Mouse (Mus musculus) small intestine, adult 2 months (tissue): ENCODE data around the gene Pik3c2g. TPM values are rescaled to one million over a fixed set of nuclear protein-coding genes. Genes with fewer than 3 reads are reported as not detected.
A peak's percentile ranks its signal among the peaks of the same experiment; 100 is the strongest.

Source experiments
- H3K27ac ChIP-seq: fragments of 200-500 bp; 2 replicates; pipeline ENCODE4 v1.5.1; 2012; ENCODE audit warnings: low read depth, low read length, control low read depth, inconsistent platforms; ENCODE audit not compliant: insufficient read depth
- H3K27me3 ChIP-seq: fragments of 200-500 bp; 2 replicates; pipeline ENCODE4 v1.6.1; 2012; ENCODE audit warnings: mild to moderate bottlenecking, moderate library complexity, low read length, inconsistent platforms; ENCODE audit not compliant: control insufficient read depth, insufficient read depth
- H3K36me3 ChIP-seq: fragments of 200-500 bp; 2 replicates; pipeline ENCODE4 v1.6.1; 2012; ENCODE audit warnings: mild to moderate bottlenecking, low read length, control low read depth, inconsistent platforms; ENCODE audit not compliant: control insufficient read depth, insufficient read depth
- H3K4me1 ChIP-seq: fragments of 200-500 bp; 2 replicates; pipeline ENCODE4 v1.6.1; 2012; ENCODE audit warnings: low read length, inconsistent platforms, mixed read lengths; ENCODE audit not compliant: control insufficient read depth, insufficient read depth, insufficient read length
- H3K4me3 ChIP-seq: fragments of 200-500 bp; 2 replicates; pipeline ENCODE4 v1.5.1; 2012; ENCODE audit warnings: low read depth, mild to moderate bottlenecking, control low read depth, inconsistent platforms, low read length, moderate library complexity
- CTCF ChIP-seq: fragments of 200-500 bp; IDR thresholded peaks from 2 replicates; pipeline ENCODE4 v1.5.1; 2012; ENCODE audit warnings: low read depth, mild to moderate bottlenecking, control low read depth, inconsistent platforms, low read length, moderate library complexity, mixed read lengths; ENCODE audit not compliant: insufficient replicate concordance, insufficient read length; ENCODE audit errors: extremely low read depth
- POLR2A ChIP-seq: fragments of 200-500 bp; IDR thresholded peaks from 2 replicates; pipeline ENCODE4 v1.6.1; 2012; ENCODE audit warnings: low read depth, mild to moderate bottlenecking, control low read depth, inconsistent platforms, low read length, moderate library complexity
- WGBS: fragments of 180-500 bp; shearing (Covaris S2); methylation state at CpG from one replicate; pipeline ENCODE4 v1.1.7; 2018; 5-methylcytosine and 5-hydroxymethylcytosine counted together
- polyA plus RNA-seq: library from polyadenylated mRNA; depleted of rRNA; stranded (reverse); fragments of >200 nt; gene quantifications from 2 replicates; pipeline ENCODE4 v1.2.3, GENCODE M21; 2012

The Pik3c2g gene
- polyA plus RNA-seq, 1 experiment, result 0.15 TPM

DNA sequence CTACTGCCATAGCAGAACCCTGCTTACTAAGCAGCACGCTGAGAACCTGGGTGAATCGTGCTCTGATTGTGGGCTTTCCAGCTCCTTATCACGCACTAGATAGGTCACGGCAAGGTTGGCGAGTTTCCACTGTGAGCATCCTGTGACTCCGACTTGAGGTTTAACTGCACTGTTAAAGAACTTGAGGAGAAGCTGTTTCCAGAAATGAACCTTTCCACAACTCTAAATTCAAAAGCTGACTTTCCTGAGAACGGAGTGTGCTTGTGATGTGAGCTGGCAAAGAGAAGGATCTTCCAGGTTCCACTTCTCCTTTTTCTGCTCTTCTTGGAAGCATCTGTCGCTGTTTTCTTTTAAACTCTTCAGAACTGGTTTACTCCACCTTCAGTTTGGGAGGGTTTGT is 170.9 kb downstream of the Pik3c2g start:
- TF ChIP-seq POLR2A, result no peak
- TF ChIP-seq CTCF, result no peak

DNA sequence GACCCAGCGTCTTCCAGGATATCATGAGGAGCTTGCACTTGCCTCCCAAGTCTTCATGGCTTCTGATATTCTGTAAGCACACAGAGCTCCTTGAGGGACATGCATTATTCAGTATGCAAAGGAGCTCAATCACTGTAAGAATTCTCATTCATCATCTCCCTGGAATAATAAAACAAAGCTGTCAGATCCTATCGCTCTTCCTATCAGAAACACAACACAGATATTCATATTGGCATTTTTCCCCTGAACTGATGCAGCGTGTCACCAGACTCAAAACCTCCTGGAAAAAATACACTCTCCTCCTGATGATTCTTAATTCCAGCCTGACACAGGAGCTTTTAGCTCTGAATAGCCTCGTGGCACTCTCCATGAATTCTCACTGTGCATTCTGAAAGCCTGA is 174.0 kb downstream of the Pik3c2g start:
- Histone ChIP-seq H3K4me1 (no peaks in the 10 kb centered on the region), H3K27me3 (no peaks in the 10 kb centered on the region), H3K4me3 (no peak overlapping the region), H3K36me3 (no peaks in the 10 kb centered on the region), H3K27ac (no peak overlapping the region)
- 72% methylated on average over 4 of the region's 4 CpGs for WGBS
- TF ChIP-seq CTCF (no peak), POLR2A (no peak)

More for the DNA sequence above, 170.9 kb downstream of the Pik3c2g start:
- H3K27me3 ChIP-seq, result no peaks in the 10 kb centered on the region
- H3K4me3 ChIP-seq, result no peak overlapping the region
- no peaks in the 10 kb centered on the region for H3K36me3 ChIP-seq
- no peak overlapping the region for H3K27ac ChIP-seq
- WGBS, result 69% methylated on average over 8 of the region's 8 CpGs
- no peaks in the 10 kb centered on the region for H3K4me1 ChIP-seq

GRCm38 (mm10) chr6:139764398-139764797 is 177.4 kb downstream of the Pik3c2g start:
- Histone ChIP-seq H3K27ac (no peak overlapping the region), H3K4me3 (no peak overlapping the region), H3K4me1 (no peaks in the 10 kb centered on the region), H3K27me3 (no peaks in the 10 kb centered on the region), H3K36me3 (no peaks in the 10 kb centered on the region)
- 89% methylated on average over 3 of the region's 3 CpGs for WGBS
- TF ChIP-seq POLR2A, result no peak
- no peak for TF ChIP-seq CTCF

DNA sequence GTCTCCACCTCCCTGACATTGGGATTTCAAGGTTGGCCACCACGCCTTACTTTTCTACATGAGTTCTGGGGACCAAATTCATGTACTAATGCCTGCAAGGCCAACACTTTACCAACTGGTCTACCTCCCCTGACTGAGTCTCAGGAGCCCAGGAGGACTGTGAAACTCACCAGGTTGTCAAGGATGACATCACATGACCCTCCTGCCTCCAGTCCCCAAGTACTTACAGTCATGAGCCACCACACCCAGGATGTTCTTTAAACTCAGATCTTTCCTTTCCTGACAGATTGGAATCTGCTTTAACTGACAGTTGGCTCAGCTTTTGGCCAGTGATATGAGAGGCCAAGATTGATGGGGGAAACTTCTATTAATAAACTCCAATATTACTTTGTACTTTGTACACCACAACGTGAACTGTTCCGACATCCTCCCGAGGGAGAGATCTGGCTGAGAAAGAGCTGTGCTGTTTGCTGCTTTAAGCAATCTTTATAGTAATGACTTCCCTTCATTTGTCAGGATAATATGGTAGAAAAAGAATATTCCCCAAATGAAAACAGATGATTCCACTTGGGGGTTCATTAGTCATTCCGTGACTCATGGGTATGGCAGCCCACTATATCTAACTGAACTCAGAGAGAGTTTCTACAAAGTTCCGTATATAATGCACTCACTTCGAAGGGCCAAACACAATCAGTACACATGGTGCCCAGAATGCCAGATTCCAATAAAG is 182.9 kb downstream of the Pik3c2g start:
- H3K27me3 ChIP-seq, result no peaks in the 10 kb centered on the region
- H3K4me1 ChIP-seq, result no peaks in the 10 kb centered on the region
- no peaks in the 10 kb centered on the region for H3K36me3 ChIP-seq
- no peak overlapping the region for H3K4me3 ChIP-seq
- WGBS, result 89% methylated on average over 7 of the region's 7 CpGs
- H3K27ac ChIP-seq, result no peak overlapping the region
- no peak for TF ChIP-seq POLR2A
- no peak for TF ChIP-seq CTCF

GRCm38 (mm10) chr6:139770535-139770934 is 183.5 kb downstream of the Pik3c2g start:
- 30% methylated on average over 3 of the region's 3 CpGs for WGBS
- Histone ChIP-seq H3K36me3 (no peaks in the 10 kb centered on the region), H3K27me3 (no peaks in the 10 kb centered on the region), H3K27ac (no peak overlapping the region), H3K4me1 (no peaks in the 10 kb centered on the region), H3K4me3 (no peak overlapping the region)
- TF ChIP-seq CTCF (no peak), POLR2A (no peak)

GRCm38 (mm10) chr6:139777576-139778282 is 190.7 kb downstream of the Pik3c2g start:
- TF ChIP-seq POLR2A (no peak), CTCF (no peak)
- Histone ChIP-seq H3K36me3 (no peaks in the 10 kb centered on the region), H3K27ac (no peak overlapping the region), H3K4me1 (no peaks in the 10 kb centered on the region), H3K27me3 (no peaks in the 10 kb centered on the region), H3K4me3 (no peak overlapping the region)
- 61% methylated on average over 11 of the region's 11 CpGs for WGBS

DNA sequence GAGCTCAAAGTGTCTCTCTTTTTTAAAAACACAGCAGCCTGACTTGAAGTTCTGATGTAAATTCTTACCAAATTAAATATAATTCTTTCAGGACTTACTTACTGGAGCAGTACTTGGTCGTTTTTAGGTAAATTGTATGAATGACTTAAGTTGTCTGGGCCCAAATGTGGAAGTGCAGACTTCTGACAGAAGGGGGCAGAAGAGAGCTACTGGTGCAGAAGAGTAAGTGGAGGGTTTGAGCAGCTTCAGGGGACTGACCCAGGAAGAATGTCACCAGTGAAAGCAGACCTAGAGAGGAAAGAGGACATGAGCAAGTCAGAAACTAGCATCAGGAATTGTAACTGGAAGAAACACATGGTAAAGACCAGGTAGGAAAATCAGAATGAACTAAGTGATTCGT is 193.0 kb downstream of the Pik3c2g start:
- no peaks in the 10 kb centered on the region for H3K36me3 ChIP-seq

More for the DNA sequence above, 193.0 kb downstream of the Pik3c2g start:
- Histone ChIP-seq H3K27me3 (no peaks in the 10 kb centered on the region), H3K4me3 (no peak overlapping the region), H3K27ac (no peak overlapping the region), H3K4me1 (no peaks in the 10 kb centered on the region)
- 59% methylated on average over 2 of the region's 2 CpGs for WGBS
- TF ChIP-seq POLR2A (no peak), CTCF (peak; percentile 24; the same call in 1 of the 2 replicates)
